Mouse (Mus musculus) gastrocnemius, postnatal 4 days (tissue): ENCODE data around the gene Zfp36. TPM values are rescaled to one million over a fixed set of nuclear protein-coding genes. Genes with fewer than 3 reads are reported as not detected.
A peak's percentile ranks its signal among the peaks of the same experiment; 100 is the strongest.
"Not testable (repeated sequence)": the region's sequence is repeated elsewhere in the genome, so short reads cannot be mapped to it uniquely, and the experiment has no call there.

Experiments
- DNase-seq, 2 experiments: peaks; one replicate each; pipeline ENCODE4 v3.0.0; 2021 to 2022; ENCODE audit warnings: low spot score in 2 of 2, mixed read lengths in 2 of 2
- long read RNA-seq, 2 experiments: library from polyadenylated mRNA; stranded (forward); transcript quantifications; one replicate each; pipeline ENCODE4 v2.0.0; 2021
- total RNA-seq, 2 experiments: library from RNA; stranded (reverse); gene quantifications; 2 replicates each; pipeline ENCODE4 v1.2.3; 2021

Zfp36 gene
- total RNA-seq, result 1 to 10 TPM; 8.5 to 9.9 TPM
- long read RNA-seq, experiment 1, partial matches to known transcripts, result 0 of 8 reads
- long read RNA-seq, experiment 1, other reads (novel, unspliced or antisense), result 0 of 8 reads
- long read RNA-seq, experiment 2, partial matches to known transcripts, result 0 of 4 reads
- long read RNA-seq, experiment 2, other reads (novel, unspliced or antisense), result 0 of 4 reads

DNA sequence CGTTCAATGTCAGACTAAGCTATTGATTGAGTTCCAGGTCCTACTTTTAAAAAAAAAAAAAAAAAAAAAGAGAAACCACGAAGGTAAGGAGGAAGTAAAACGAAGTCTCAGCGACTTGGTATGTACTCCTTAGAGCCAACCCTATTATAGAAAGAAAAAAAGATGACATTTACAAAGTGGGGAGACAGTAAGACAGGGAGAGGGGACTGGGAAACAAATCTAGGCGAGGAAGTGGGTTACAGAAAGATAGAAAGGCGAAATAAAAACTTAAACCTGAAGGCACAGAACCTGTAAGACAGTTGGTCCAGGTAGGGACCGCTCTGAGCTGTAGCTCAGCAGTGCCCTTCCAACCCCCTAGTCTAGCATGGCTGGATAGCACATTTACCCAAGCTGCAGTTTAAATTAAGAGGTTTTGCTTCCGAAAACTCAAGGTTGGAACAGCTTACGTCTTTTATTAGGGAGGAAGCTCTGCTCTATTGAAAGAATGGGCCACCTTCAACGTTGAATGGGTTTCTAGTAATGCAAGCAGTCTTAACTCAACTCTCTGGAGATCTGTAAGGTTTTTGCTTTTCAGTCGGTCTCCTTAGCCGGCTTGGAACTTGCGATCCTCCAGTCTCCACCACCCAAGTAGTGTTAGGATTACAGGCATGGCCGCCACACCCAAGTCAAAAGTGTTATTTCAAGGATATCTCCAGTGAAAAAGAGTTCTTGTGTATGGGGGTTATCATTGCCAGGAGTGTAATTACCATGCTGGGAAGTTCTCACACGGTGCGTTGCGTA, at the start of gene Zfp36:
Gene Zfp36 (minus strand): TSS at position 17 of the 780 bp plus-strand sequence.
- no peak for DNase-seq

DNA sequence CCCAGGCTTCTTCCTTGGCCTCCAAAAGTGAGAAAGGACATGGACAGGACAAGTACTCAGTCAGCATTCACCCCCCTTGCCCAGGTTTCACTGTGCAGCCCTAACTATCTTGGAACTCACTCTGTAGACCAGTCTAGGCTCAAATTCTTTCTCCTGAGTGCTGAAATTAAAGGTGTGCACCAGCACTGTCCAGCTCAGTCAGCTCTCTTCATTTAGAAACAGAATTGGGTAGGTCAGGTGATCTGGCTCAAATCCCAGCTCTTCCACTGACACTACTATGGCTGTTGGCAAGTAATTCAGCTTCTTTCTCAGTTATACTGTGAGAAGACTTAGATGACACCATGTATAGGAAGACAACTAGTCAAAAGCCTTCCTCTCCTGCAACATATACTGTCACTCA, 47.7 kb upstream of the Zfp36 start:
- no peak for DNase-seq

DNA sequence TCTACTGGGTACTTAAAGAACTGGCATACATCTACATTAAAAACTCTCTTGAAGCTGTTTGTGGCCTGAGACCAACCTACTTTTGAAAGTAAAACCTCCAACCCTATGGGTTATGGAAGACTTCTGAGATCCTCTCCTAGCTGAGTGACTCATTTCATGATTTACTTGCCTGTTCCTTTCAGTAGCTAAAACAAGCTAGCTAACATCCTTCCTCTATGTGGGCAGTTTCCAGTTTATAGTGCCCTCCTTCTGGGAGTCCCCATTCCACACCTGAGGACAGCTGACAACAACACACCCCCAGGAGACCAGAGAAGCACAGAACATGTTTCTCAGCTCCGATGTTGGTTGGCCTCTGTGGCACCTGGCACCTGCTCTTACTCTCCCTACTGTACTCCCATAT, 43.0 kb upstream of the Zfp36 start:
- no peak for DNase-seq

DNA sequence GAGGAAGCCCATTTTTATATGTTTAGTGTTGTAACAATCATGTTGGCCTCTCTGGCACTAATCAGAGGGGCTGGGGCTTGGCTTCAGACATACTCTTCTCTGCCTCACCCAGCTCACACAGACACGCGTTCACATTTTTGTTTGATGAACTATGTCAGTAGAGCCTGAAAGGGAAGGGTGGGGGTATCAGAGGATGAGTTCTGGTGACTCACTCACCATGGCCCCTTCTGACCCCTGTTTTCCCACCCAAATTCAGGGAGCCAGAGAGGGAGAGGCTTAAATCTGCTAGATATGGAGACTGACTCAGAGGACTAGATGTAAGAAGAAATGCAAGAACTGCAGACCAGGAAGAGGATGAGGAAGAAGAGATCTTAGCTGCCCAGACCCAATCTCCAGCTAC, 39.4 kb upstream of the Zfp36 start:
- DNase-seq, result no peak

DNA sequence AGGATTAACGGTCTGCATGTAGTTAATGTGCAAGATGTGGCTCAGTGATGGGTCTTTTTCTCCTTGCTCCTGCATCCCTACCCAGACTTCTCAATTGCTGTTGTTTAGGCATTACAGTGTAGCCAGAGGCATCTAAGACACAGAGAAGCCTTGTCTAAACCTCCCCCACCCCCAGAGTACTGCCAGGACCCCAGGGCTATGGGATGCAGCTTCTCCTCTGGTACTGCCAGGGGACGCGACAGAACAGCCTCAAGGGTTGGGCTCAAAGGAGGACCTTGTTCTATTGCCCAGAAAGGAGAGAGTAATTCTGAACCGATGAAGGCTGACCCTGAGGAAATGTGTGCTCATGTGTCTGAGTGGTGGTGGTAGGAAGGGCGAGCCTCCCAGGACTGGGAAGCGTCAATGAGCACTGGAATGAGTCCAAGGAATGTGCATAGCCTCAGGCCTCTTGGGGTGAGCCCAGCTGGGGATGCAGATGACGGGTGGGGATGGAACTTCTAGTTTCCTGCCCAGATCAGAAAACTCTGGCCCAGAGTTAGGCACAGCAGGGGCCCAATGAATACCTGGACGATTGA, 38.1 kb upstream of the Zfp36 start:
- DNase-seq, result peak in 1 of 2 experiments; percentile 66

DNA sequence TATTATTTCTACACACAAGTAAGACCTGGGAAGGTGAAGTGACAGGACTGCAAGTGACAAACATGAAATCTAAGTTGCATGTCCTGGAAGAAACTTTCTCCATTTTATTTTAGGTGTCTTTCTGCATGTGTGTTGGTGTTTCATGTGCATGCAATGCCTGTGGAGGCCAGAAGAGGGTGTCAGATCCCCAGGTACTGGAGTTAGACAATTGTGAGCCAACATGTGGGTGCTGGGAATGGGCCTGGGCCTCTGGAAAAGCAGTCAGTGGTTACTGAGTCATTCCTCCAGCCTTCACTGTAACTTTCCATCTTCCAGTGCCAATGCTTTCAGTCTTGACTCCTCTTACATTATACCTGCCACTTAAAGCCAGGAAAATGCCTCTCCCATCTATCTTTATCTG, 37.3 kb upstream of the Zfp36 start:
- DNase-seq, result no peak

DNA sequence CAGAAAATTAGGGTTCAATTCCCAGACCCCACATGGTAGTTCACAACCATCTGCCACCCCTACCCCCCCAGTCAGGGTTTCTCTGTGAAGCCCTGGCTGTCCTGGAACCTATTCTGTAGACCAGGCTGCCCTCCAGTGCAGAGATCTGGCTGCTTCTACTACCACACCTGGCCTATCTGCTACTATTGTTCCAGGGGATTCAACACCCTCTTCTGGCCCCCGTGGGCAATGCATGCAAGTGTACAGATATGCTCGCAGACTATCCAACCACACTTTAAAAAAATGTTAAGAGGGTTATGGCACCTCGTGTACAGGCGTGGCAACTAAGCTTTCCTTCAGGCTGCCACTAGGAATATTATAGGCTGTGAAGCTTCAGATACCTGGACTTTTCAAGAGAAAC, 32.8 kb upstream of the Zfp36 start:
- DNase-seq, result no peak

DNA sequence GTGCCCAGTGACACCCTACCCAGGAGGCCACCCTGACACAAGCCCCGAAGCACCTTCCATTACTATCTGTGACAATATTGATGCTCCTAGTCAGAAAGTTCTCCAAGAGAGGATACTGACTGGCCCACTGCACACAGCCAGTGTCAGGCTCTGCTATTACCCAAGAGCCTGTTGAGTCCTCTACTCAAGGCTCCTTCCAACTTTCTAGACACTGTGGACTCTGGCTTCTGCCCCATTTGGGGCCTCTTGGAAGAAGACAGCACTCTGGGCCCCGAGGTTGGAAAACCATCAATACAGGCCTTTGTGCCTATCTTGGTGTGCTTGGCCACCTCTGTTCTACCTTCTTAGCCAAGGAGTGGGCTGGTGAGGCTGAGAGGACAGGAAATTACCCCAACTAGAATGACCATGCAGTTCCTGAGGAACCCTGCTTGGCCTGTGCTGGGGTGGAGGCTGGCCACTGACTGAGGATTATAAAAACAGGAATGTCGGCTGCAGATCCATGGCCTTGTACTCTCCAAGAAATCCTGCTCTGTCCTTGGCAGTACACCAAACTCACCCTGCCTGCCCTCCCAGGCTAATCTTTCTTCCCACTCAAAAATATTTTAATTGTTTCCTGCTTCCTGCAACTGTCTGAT, 30.9 kb upstream of the Zfp36 start:
- peak in 1 of 2 experiments; percentile 70 for DNase-seq

DNA sequence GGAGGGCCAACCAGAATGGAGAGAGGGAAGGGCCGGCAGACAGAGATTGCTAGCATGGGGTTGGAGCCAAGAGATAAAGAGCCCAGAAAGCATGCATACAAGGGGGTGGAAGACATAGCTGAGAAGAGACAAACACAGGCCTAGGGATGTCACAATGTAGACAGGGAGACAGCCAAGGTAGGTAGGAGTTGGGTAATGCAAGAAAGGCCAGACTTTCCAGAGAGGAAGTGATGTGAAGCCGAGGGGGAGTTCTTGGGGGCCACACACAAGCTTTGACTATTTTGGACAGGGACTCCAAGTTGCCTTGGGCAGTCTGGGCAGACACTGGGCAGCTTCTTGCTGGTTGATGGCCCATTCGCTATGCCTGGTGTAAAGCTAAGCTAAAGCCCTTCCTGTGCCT, 21.9 kb upstream of the Zfp36 start:
- no peak for DNase-seq

DNA sequence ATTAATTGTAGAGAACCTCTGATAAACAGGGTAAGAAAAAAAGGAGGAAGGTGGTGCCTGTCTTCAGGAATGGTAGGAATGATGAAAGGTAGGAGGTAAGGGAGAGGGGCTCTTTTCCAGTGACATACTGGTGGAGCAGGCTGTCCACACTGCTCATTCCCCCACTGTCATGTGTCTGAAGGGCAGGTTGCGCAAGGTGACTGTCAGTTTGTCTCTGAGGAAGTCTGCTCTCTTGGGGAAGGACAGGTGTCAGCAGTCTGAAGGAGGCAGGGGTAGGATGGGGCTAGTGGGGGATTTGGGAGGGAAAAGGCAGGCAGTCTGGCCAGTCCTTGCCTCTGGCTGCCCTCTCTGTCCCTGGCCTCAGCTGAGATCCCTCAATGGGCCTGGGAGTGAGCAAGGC, 21.0 kb upstream of the Zfp36 start:
- DNase-seq, result no peak

DNA sequence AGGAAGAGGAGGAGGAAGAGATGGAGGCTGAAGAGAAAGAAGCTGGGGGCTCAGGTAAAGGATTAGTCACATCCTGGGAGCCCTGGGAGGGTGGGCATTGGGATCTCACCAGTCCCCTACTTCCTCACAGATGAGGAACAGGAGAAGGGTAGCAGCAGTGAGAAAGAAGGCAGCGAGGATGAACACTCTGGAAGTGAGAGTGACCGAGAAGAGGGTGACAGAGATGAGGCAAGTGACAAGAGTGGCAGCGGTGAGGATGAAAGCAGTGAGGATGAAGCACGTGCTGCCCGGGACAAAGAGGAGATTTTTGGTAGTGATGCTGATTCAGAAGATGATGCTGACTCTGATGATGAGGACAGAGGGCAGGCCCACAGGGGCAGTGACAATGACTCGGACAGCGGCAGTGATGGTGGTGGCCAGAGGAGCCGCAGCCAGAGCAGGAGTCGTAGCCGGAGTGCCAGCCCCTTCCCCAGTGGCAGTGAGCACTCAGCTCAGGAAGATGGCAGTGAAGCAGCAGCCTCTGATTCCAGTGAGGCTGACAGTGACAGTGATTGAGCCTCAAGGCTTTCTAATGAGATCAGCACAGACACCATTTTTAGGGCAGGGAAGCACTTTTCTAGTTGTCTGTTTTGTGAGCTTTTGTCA, 18.8 kb upstream of the Zfp36 start:
- no peak for DNase-seq

DNA sequence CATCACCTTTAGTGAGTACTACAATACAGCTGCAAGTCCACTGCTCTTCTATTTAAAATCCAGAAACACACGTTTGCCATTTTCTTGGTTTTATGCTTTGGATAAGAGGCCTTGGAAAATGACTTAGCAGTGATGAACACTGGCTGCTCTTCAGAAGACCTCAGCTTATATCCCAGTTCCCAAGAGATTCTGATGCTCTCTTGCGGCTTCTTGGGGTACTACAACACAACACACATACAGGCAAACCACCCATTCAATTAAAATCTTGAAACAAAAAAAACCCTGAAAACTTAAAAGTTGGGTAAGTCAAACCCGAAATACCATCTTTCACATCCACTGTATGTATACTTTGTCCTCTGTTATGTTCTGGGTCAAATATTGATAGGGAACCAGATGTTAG, 17.9 kb upstream of the Zfp36 start:
- no peak for DNase-seq

DNA sequence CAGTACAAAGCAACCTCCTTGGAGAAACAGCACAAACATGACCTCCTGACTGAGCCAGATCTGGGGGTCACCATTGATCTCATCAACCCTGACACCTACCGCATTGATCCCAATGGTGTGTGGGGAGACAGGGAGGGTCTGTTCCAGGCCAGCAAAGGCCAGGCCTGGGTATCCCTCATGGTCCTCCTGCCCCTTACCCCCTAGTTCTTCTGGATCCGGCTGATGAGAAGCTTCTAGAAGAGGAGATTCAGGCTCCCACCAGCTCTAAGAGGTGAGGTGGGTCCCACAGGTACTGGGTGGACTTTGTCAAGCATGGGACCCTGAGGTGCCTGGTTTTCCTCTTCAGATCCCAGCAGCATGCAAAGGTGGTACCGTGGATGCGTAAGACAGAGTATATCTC, 15.4 kb upstream of the Zfp36 start:
- DNase-seq, result no peak

DNA sequence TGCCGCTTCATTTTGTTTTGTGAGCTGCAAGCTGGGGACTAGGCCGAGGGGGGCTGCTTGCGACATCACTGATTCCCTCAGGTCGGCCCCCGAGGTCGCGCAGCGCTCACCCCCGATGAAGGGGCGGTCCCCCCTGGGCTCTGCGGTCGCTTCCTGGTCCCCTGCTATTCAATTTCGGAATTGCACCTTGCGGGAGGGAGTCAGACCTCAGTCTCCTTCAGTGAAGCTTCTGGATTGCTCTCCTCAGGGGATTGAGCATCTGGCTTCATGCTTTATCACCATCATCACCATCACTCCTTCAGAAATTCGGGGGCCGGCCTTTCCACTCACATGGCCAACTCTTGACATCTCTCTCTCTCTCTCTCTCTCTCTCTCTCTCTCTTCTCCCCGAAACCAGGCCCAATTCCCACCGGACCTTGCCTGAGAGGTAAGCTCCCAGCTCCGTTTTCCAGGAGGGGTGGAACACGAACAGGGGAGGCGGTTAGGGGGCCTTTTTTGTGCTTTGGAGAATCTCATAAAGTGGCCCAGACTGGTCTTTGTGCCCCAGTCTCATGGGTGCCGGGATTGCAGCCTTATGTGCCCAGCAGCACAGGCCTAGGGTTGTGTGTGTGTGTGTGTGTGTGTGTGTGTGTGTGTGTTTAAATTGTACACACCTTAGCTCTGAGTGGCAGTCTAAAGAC, 13.4 kb upstream of the Zfp36 start:
- no peak for DNase-seq

DNA sequence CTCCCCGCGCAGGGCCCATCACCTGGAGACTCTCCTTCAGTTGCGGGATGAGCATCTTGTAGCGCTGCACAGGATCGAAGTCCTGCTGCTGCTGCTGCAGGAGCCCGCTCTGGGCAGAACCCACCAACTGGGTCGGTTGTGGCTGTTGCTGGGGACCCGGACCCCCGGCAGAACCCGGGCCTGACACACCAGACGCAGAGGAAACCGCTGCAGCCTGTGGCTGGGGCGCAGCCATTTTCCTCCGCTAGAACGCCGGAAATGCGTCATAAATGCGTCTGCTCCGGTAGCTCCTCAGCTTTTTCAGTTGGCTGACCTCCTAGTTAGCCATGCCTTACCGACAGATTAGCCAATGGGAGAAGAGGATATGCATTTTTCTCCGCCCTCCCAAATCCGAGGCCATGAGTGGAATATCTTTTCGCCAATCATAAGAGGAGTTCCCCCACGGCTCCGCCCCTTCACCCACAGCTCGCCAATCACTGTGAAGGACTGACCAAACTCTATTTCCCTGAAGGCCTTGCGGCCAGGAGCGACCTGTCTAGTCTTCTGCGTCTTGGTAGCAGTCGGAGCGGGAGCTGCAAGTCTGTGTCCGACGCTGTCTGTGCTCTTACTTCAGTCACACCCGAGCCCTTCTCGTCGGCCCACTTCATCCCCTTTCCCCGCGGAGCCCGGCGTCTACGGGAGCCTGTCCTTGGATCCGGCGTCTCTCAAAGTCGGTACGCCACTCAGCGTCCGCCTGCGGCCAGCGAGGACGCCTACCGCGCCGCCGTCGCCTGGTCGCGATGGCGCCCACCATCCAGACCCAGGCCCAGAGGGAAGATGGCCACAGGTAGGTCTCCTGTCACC, 12.6 kb upstream of the Zfp36 start, which contains the start of the genes Med29 and Paf1:
Gene Med29 (minus strand): TSS at position 280 of the 843 bp plus-strand sequence.
Gene Paf1 (plus strand): TSS at position 523 of the 843 bp plus-strand sequence.
- DNase-seq, result peak; percentile 82 to 94

DNA sequence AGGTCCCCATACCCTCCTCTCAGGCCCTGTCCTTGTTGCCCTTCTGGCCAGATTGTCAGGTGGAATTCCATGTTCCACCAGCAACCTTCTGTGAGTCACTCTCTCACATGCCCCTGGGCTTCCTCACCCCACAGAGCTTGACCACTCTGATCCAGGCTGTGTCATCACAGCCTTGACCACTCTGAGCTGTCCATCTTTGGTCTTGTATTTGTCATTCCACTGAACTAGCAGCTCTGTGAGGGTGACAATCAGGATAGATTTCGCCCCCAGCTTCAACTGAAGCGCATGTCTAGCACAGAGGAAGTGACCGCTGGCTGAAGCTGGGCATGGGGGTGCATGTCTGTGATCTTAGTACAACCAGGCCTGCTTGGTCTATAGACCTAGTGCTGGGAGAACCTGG, 10.3 kb upstream of the Zfp36 start:
- no peak for DNase-seq

DNA sequence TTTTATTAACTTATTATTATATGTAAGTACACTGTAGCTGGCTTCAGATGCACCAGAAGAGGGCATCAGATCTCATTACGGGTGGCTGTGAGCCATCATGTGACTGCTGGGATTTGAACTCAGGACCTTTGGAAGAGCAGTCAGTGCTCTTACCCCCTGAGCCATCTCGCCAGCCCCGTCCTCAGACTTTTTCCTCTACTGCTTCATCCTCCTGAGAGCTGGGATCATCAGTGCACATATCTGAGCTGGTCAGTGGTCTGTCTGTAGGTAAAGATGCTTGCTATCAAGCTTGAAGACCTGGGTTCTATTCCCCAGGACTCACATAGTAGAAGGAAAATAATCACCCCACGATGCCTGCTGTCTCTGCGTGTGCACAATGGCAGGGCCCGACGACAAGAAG, 7.3 kb upstream of the Zfp36 start:
- DNase-seq, result not testable (repeated sequence)

DNA sequence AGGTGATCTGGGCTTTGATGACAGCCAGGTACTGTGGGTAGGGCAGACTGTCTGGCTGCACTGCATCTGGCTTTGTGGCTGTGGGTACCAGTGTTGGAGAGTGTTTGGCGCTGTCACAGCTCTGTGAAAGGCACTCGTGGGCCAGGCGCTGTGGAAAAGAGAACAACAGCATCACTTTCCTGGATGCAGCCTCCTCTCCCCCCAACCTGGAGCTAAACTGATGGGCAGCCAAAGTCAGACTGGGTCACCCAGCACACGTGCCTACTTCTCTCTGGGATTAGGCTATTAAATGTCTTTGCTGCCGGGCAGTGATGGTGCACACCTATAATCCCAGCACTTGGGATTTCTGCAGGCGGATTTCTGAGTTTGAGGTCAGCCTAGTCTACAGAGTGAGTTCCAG, 6.8 kb upstream of the Zfp36 start:
- DNase-seq, result not testable (repeated sequence)

DNA sequence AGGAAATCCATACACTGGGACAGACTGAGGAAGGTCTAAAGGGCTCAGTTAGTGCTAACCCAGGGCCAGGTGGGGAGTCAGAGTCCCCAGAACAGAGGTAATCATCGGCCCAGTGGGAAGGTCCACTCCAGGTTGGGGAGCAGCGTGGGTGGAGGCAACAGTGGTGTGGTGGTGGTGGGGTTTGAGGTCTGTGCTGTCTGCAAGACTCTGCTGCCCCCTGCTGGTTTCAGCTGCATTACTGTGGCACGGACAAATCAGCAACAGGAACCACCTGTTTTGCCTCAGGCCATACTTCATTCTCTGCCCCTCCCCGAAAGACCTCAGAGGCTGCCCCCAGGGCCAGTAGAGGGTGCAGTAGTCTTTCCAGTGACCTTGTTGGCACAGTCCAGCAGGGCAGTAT, 6.4 kb upstream of the Zfp36 start:
- DNase-seq, result peak; percentile 74 to 88

DNA sequence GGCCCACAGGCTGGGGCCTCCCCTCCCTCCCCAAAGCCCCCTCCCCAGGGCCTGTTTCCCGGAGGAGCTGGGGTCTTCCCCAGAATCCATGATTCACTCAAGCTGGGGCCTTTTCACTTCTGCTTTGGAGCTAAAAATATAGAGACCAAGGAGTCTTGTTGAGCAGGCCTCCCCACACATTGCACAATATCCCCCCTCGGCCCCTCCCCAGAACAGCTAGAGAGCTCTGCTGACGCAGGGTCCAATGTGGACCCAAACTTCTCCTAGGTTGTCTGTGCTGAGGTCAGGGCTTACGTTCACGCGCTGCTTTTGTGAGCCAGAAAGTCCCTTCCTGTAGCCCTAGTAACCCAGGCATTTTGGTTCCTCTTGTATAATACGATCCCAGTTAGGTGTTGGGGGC, 6.0 kb upstream of the Zfp36 start:
- DNase-seq, result no peak
